Mouse (Mus musculus): ENCODE measurements around the gene Slc28a2.
"Not testable (repeated sequence)": the region's sequence is repeated elsewhere in the genome, so short reads cannot be mapped to it uniquely, and the experiment has no call there.

DNA sequence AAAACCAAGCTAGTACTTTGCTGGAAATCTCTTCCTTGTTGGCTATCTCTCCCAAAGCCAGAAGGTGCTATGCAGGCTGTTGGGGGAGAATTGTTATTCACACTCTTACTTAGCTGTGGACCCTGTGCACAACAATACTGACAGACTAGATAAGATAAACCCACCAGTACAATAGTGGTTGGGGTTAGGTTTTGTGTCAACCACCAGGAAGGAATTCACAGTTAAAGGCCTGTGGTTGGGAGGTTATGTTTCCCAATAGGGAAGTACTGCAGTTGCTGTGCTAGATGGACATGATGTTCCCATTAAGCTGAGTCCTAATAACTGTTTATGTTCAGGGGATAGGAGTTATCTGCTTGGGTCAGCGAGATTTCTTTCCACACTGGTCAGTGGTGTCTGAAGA is 57.5 kb downstream of the Slc28a2 start:
- not testable (repeated sequence) for TF ChIP-seq POLR2A (IDR thresholded peaks at IDR 0.05; ENCODE audit: borderline replicate concordance, extremely low read depth, insufficient read depth, insufficient read length, poor library complexity, severe bottlenecking); CTCF (IDR thresholded peaks at IDR 0.05; ENCODE audit: borderline replicate concordance, extremely low read depth, insufficient read depth, insufficient read length)

Measured in brain, embryonic 14.5 days (tissue).